Mouse (Mus musculus) stomach, postnatal 0 days (tissue): ENCODE results near the gene Slc4a3.

Experiments
- CTCF ChIP-seq: IDR thresholded peaks from 2 replicates; pipeline ENCODE4 v1.5.1; 2016; ENCODE audit warnings: antibody characterized with exemption, low read depth, mild to moderate bottlenecking, moderate library complexity
- EP300 ChIP-seq: optimal IDR thresholded peaks from 2 replicates; pipeline ENCODE3; 2016; ENCODE audit warnings: antibody characterized with exemption

DNA sequence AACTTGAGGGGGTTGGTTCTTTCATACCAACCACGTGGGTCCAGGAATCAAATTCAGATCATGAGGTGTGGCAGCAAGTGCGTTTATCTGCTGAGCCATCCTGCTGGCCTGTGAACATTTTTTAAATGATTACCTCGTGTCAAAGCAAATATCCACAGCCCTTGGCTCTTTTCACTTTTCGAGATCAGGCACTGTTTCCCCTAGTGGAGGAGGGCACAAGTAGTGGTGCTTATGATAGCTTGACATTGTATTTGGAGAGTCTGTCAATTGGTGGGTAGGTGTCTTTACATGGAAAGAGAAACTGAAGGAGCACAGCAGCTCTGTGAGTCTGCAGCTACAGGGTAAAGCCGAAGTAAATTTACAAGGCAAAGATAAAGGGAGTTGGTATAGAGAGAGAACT lies 18.9 kb downstream of the Slc4a3 start:
- TF ChIP-seq CTCF (no peak), EP300 (no peak)
